Mouse (Mus musculus): ENCODE results near the gene Rbmx2.

The Rbmx2 gene

DNA sequence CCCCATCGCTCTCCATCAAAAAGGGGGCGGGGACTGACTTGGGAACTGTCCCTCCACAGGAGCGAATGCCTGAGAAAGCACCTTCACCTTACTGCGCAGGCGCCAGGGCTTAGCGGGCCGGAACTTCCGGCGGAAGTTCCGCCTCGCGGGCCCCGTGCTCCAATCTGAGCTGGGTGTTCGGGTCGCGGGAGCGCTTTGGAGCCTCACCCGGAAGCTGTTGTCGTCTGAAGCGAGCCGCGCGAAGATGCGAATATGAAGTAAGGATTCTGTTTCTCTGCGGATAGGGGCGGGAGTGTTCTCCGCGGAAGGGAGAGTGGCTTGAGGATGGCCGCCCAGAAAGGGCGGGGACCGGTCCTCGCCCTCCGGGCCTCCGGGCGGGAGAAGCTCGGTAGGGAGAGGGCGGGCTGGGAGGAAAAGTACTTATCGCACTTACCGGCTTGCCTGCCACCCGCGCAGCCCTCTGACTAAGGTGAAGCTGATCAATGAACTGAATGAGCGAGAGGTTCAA is at the start of gene Rbmx2:
Gene Rbmx2 (plus strand): TSS at position 141 of the 508 bp plus-strand sequence.
- peak; percentile 60 to 79 for DNase-seq (ENCODE audit: low read depth in 1 of 2, low spot score in 2 of 2)

GRCm38 (mm10) chrX:48666807-48667206 is 28.0 kb upstream of the Rbmx2 start:
- no peak for DNase-seq (ENCODE audit: low read depth in 1 of 2, low spot score in 2 of 2)

GRCm38 (mm10) chrX:48669588-48669987 is 25.2 kb upstream of the Rbmx2 start:
- DNase-seq (ENCODE audit: low read depth in 1 of 2, low spot score in 2 of 2): no peak

GRCm38 (mm10) chrX:48671714-48672113 is 23.1 kb upstream of the Rbmx2 start:
- DNase-seq (ENCODE audit: low read depth in 1 of 2, low spot score in 2 of 2): no peak

DNA sequence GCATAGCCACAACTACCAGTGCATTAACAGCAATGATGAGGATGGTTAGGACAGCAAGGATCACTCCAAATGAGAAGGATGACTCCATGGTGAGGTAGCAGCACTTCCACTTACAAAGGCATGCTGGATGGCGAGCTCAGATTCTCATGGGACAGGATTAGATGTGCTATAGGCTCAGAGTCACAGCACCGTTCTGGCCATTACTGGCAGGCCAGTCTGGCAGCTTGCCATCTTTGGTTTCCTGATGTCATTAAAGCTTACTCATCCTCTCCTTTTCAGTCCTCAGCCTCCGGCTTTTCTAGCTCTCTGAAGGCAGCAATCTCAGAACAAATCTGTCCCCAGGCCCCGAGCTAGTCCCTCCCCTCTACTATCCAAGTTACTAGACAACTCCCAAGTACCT is 20.6 kb upstream of the Rbmx2 start, which contains the start of gene Gpr119:
Gene Gpr119 (minus strand): TSS at position 308 of the 400 bp plus-strand sequence.
- DNase-seq (ENCODE audit: low read depth in 1 of 2, low spot score in 2 of 2): no peak

GRCm38 (mm10) chrX:48683451-48683850 is 11.4 kb upstream of the Rbmx2 start:
- DNase-seq (ENCODE audit: low read depth in 1 of 2, low spot score in 2 of 2): peak in 1 of 2 experiments; percentile 4

DNA sequence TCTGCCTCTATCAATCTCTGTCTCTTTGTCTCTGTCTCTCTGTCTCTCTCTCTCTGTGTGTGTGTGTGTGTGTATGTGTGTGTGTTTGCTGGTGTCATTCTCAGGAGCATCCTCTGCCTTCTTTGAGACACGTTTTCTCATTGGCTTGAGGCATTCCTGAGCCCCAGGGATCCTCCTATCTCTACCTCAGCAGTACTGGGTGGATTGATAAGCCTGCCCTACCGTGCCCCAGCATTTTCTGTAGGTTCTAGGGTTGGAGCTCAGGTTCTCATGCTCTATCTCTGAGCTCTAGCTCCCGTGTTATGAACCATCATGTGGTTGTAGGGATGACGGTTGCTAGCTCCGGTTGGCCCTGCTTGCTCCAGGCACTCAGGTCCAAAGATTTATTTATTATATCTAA is 10.9 kb upstream of the Rbmx2 start:
- no peak for DNase-seq (ENCODE audit: low read depth in 1 of 2, low spot score in 2 of 2)

DNA sequence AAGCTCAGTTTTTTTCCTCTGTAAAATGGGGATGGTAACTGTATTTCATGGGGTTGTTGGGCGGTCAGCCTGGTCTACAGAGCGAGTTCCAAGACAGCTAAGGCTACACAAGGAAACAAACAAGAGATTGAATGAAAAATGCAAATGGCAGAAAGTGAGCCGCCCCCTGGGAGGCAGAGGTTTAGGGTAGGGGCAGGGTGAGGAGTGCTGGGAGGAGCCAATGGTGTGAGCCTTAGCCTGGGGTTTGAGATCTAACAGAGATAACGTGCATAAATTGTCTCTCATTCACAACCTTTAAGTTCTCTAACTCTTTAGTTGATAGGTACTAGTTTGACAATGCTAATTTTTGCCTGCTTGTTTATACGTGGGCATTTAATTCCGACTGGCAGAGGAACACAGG is 344 bp upstream of the Rbmx2 start:
- DNase-seq (ENCODE audit: low read depth in 1 of 2, low spot score in 2 of 2): no peak

GRCm38 (mm10) chrX:48709701-48710100 is 14.9 kb downstream of the Rbmx2 start:
- DNase-seq (ENCODE audit: low read depth in 1 of 2, low spot score in 2 of 2): no peak

GRCm38 (mm10) chrX:48712846-48713245 is 18.0 kb downstream of the Rbmx2 start:
- no peak for DNase-seq (ENCODE audit: low read depth in 1 of 2, low spot score in 2 of 2)

DNA sequence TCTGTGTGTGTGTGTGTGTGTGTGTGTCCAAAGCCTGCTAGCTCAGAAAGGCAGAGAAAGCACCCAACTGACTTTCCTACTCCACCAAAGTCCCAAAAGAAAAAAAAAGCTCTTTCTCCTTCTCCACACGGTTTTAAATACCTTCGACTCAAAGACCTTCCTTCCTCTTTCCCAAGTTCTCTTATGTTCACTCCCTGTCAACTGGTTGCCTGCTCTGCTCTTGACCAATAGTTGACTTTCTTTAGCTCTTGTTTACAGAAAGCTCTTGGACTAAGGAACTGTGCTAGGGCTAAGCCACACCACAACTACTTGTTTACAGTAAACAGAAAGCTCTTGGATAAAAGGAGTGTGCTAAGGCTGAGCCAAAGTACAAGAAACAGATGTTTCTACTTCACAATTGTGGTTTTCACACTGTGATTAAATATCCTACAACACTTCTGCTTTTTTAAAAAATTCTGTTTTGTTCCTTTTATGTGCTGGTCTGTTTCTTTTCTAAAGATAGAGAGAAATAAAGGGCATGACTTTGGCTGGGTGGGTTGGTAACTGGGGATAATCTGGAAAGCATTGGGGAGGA is 60.0 kb downstream of the Rbmx2 start:
- no peak for DNase-seq (ENCODE audit: low read depth in 1 of 2, low spot score in 2 of 2)

Data from monocyte, adult 2 months (primary cell).